Mouse (Mus musculus) gastrocnemius, adult 2 months (tissue): ENCODE measurements at regions not wholly inside any gene's neighbourhood (a gene's known extent, or its start where the extent isn't known, plus 50 kb on each side); places are given as distances from the start of the nearest gene placed in this dataset.

Experiments
- DNase-seq: peaks from one replicate; pipeline ENCODE4 v3.0.0; 2022
- H3K27ac ChIP-seq: fragments of 200-600 bp; 2 replicates; pipeline ENCODE4 v1.8.1; 2022; ENCODE audit warnings: mild to moderate bottlenecking
- H3K4me3 ChIP-seq: fragments of 200-600 bp; 2 replicates; pipeline ENCODE4 v1.8.1; 2022; ENCODE audit warnings: mild to moderate bottlenecking, moderate library complexity
- CTCF ChIP-seq: fragments of 200-600 bp; IDR thresholded peaks from 2 replicates; pipeline ENCODE4 v1.8.1; 2022; ENCODE audit warnings: antibody characterized with exemption, mild to moderate bottlenecking, moderate library complexity
- intact Hi-C: fragments of 180-260 bp; cut with DNase I; formaldehyde crosslinking; loops from one replicate; pipeline ENCODE4 v1.15.1; 2025

DNA sequence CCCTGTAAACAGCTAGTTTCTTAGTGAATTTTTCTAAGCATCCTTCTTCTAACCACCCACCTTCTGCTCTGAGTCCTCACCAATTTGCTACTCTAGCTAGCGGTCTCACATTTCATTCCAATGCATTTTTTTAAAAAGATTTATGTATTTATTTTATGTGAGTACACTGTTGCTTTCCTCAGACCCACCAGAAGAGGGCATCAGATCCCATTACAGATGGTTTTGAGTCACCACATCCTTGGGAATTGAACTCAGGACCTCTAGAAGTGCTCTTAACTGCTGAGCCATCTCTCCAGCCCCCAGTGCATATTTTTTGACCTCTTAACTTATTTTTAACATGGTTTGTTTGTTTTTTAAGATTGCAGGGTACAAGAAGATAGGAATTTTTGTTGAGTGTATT lies 611.7 kb downstream of the Dach1 start:
- peak; percentile 41 for TF ChIP-seq CTCF
- H3K4me3 ChIP-seq, result no peak overlapping the region
- intact Hi-C loops, result loop anchor here (5.0 kb wide), 1 partner anchor 444 kb away; no protein-coding TSS in a partner anchor
- H3K27ac ChIP-seq, result no peak overlapping the region; the same call in 1 of the 2 replicates
- DNase-seq, result no peak

DNA sequence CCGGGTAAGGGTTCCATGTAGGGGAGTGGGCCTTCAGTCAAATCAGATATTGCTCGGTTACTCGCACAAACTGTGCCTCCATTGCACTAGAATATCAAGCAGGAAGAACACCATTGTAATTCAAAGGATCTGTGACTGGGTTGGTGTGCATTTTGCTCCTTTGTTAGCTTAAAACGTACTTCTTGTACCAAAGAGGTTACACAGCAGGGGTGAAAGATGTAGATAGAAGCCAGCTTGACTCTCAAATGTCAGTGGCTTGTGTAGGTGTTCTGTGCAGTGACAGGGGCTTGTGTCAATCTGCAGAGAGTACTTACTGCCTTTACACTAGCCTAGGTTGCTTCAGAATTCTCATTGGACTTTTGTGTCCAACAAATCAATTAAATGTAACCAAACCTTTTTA lies 623.3 kb downstream of the Dach1 start:
- intact Hi-C loops, result no loop called here
- Histone ChIP-seq H3K4me3 (no peak overlapping the region), H3K27ac (no peak overlapping the region)
- TF ChIP-seq CTCF, result no peak
- DNase-seq, result no peak

DNA sequence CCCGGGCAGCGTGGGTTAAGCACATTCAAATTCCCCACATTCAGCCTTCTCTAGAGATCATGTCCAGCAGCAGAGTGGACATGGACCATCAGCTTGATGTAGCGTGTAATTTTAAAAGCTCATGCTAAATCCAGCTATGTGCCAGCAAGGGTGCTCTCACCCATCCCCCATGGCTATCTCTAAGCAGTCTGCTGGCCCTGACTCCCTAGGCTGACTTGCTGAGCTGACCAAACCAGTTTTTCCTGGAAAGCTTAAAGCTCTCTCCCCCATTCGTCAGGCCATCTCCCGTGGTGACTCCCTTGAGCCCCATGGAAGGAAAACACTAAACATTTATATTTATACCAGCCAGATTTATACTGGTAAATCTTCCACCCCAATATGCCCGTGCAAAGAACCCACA lies 625.3 kb downstream of the Dach1 start:
- intact Hi-C loops, result no loop called here
- Histone ChIP-seq H3K4me3 (no peak overlapping the region), H3K27ac (no peak overlapping the region)
- no peak for DNase-seq
- TF ChIP-seq CTCF, result no peak

DNA sequence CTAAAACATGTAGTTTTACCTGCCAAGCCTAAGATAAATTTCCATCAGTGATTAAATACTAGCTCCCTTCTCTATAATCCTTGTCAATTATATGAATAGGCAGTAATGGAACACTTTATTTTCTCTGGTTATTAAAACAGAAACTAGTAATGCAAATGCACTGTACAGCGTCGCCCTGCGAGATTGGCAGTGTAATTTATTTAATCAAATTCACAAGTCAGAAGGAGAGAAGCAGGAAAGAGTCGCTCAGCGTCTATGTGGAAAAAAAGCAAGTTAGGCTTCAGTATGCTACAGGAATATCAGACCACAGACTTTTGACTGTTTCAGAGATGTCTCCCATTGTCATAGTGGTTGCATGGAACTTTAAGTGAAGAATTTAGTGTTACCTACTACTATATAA lies 632.6 kb downstream of the Dach1 start:
- DNase-seq, result no peak
- H3K4me3 ChIP-seq, result no peak overlapping the region
- intact Hi-C loops, result no loop called here
- no peak overlapping the region for H3K27ac ChIP-seq
- no peak for TF ChIP-seq CTCF

DNA sequence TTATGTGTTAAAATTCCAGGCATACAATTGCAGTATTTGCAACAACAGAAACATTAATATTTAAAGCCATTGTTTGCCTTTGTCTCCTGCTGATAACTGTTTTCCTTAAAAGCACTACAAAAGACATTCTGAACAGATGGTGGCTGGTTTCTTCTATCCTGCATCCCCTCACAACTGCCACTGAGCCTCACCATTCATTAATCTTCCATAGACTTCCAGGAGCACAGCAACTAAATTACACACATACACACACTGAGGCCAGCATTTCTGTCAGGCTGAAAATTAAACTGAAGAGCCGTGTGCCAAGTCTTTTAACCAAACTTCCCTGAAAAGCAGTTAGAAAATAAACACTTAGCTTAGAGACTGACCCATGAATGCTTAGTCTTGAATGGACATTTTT lies 658.2 kb downstream of the Dach1 start:
- intact Hi-C loops, result no loop called here
- TF ChIP-seq CTCF, result no peak
- no peak overlapping the region for H3K27ac ChIP-seq

DNA sequence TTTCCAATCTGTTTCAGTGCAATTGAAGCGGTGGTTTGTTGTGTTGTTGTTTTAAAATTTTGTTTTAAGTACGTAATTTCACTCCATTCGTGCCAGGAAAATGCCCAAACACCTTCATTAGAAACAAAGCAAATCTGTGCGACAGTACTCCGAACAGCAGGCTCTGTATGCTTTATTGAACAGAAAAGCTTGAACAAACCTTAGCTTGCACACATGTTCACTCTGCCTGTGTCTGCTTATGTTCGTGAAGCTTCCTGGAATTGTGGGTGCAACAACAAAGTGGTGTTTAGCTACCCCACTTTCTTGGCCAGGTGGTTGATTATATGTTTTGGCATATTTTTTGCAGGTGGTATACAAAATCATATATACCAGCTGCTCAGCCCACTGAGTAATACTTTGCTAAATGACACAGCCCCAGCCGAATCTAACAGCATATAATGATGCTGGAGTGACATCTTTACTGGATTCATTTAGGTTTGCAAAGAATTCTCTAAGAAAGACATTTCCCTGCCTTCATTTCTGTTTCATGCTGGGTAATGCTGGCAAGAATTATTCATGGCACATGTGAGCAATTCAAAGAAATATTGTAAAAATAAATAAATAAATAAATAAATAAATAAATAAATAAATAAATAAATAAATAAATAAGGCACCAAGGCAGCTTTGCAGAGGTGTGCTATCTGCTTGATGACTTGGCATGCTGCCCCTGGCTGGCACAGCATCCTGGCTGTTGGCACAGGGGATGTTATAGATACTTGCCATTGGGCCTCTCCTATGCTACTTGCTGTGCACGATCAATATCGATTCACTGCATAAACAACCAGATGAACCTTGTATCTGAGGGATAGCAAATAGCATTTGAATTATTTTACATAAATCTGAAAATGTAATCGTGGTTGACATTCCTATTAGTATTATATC lies 679.9 kb downstream of the Dach1 start:
- no peak for TF ChIP-seq CTCF

More for the DNA sequence above, 658.2 kb downstream of the Dach1 start:
- DNase-seq, result no peak
- H3K4me3 ChIP-seq, result no peak overlapping the region

DNA sequence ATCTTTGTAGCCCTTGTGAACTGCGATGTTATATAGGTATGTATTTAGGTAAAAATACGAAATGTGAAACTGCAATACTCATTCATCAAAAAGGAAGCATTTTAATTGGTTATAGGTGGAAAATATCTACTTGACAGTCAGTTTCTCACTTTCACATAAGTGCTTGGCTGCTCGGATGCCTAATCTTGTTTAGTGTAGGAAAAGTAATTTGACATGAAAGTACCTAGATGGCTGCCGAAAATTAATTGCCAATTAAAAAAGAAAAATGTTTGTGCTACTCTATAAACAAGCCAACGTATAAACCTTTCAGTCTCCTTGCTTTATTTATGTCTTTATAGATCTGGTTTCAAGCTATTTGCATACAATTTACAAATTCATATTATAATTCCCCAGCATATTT lies 691.3 kb downstream of the Dach1 start:
- TF ChIP-seq CTCF, result no peak
- Histone ChIP-seq H3K4me3 (no peak overlapping the region), H3K27ac (no peak overlapping the region)
- no peak for DNase-seq
- intact Hi-C loops, result no loop called here

More for the DNA sequence above, 679.9 kb downstream of the Dach1 start:
- DNase-seq, result no peak
- Histone ChIP-seq H3K4me3 (no peak overlapping the region), H3K27ac (no peak overlapping the region)
- intact Hi-C loops, result no loop called here

DNA sequence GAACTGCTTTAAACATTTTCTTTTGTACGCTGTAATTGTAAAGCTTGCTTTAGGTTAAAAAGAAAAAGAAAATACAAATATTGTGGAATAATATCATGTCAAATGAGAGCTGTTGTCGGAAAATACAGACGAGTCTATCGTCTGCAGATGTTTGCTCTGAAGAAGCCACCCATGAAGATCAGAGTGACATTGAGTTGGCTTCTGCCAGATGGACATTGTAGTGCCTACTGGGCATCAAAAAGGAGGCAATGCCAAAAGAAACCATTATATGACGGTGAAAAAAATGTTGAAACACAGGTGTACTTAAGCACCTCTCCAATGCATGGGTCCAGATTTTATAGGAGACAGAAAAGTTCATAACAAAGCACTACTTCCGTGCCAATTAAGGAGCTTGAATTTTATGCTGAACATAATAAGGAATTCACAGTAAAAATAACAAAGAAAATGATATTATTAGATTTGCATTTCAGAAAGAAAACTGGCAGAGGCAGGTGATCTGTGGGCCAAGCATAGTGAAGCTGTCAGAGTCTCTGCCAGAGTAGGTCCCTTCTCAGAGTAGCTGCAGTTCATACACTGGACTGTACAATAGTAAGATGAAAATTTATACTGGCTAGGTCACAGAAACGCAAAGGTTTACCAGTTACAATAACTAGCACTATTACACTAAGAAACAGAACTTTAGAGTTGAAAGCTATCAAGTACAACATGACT lies 718.9 kb downstream of the Dach1 start:
- no peak for DNase-seq
- intact Hi-C loops, result no loop called here
- no peak overlapping the region for H3K4me3 ChIP-seq

DNA sequence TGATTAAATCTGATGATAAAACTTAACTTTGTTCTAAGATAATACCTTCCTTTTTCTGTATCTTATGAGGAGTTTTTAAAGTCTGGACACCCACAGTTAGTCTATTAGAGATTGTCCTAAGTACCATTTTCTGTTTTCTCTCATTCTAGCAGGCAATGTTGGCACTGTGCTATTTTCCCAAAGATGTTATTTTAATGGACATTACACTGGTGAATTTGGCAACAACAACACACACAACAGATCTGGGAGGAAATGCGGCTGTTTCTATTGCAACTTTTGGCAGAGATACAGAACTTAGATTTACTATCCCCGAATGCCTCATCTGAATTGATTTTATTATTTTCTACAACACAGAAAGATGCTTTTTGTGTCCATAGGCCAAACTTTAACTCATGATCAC lies 720.9 kb downstream of the Dach1 start:
- H3K27ac ChIP-seq, result no peak overlapping the region
- DNase-seq, result no peak
- TF ChIP-seq CTCF, result no peak
- intact Hi-C loops, result no loop called here
- no peak overlapping the region for H3K4me3 ChIP-seq

More for the DNA sequence above, 718.9 kb downstream of the Dach1 start:
- no peak overlapping the region for H3K27ac ChIP-seq
- TF ChIP-seq CTCF, result no peak

DNA sequence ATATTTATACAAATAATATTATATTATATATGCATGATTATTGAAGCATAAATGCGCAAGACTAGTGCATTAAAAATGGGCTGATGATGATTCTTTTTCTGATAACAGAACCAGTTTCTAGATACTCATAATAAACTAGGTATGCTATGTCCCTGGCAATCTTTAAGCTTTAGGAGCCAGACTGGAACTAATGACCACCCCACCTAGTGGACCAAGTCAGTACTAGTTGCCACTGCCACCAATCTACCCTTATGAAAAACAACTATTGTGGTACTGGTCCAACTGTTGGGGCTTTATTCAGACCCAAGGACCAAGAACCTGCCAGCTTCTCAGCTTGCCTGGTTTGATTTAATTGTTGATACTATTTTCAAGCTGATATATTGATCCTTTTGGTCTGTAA lies 722.8 kb downstream of the Dach1 start:
- H3K4me3 ChIP-seq, result no peak overlapping the region
- H3K27ac ChIP-seq, result no peak overlapping the region
- TF ChIP-seq CTCF, result no peak
- DNase-seq, result no peak
- intact Hi-C loops, result no loop called here

DNA sequence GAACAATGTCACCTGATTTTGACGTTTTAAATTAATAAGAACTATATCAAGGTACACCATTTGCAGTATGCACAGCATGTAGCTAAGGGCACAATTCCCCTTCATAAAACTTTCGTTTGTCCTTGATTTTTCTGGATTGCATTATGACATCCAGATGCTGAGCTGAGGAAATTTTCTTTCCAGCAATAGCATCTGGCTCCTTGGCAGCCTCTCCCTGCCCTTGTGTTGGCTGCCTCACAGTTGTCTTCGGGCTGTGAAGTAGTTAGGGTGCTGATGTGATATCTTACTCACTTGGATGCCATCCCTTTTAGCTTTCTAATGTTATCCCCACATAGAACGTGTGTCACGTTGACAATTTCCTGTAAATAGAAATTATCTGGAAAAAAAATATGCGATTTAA lies 729.2 kb downstream of the Dach1 start:
- Histone ChIP-seq H3K27ac (no peak overlapping the region), H3K4me3 (no peak overlapping the region)
- intact Hi-C loops, result no loop called here
- TF ChIP-seq CTCF, result no peak
- DNase-seq, result no peak

DNA sequence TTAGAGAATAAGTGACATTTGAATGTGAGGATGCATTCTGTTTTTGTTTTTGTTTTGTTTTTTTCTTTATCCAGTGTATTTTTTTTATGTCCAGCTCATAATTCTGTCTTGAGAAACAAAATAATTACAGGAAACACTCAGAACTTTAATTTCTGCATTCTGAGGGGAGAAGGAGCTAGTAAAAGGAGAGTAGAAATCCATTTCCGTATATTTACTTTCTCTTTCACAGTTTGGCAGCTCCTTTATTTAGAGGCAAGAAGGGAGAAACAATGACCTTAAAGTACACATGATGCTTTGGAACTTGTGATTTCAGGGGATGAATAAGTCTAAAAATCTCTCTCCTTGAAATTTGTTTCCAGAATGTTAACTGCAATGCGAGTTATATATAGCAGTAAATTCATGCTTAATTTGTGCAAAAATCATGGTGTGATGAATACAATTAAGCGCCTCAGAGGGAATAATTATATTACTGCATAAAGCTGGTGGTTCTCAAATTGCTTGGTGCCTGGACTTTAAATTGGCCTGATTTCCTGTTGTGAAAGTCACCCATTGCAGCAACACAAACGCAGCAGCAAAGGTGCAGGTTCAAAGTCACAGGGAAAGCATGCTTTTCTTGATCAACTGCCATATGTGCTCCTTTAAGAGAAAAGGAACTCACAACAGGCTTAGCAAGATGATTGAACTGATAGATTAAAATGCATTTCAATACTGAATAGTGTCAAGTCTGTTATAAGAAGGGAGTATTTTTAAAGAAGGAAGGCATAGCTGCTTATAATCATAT lies 733.9 kb downstream of the Dach1 start:
- intact Hi-C loops, result no loop called here
- TF ChIP-seq CTCF, result no peak
- H3K27ac ChIP-seq, result no peak overlapping the region
- H3K4me3 ChIP-seq, result no peak overlapping the region
- DNase-seq, result no peak

DNA sequence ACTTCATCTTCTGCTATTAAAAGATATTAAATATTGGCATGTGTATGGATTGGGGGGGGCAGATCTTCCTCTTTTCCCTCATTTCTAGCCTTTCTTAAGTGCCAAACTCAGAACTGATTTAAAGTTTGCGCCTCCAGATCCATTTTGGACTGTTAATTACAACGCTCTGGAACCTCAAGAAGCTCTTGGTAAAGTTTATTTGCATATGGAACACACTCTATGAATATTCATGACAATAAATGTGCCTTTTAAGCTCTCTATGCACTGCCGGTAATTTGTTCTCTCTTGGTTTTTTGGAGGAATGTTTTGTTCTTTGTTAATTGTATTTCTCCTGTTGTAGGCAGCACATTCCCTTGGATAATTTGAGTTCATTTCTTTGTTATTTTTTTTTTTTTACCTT lies 738.3 kb downstream of the Dach1 start:
- intact Hi-C loops, result no loop called here
- H3K27ac ChIP-seq, result no peak overlapping the region
- H3K4me3 ChIP-seq, result no peak overlapping the region
- DNase-seq, result no peak
- no peak for TF ChIP-seq CTCF
